Mouse (Mus musculus): ENCODE data around the gene Cyp3a44.
"Not testable (repeated sequence)": the region's sequence is repeated elsewhere in the genome, so short reads cannot be mapped to it uniquely, and the experiment has no call there.

Cyp3a44 gene

DNA sequence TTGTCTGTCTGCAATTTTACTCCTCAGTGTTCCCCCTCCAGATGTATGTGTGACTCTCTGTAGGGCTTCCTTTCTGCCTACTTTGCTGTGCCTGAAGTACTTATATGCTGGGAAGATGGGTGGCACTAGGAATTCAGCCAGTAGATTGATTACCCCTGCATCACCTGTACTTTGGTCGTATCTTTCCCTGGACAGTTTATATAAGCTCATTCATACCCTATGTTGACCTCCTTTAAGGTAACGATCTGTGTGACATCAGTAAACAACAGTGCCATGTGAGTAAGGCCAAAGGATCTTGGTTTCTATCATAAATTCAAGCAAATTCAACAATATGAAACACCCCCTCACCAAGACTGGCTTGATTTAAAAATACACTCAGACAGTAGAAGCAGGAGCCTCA, at the start of gene Cyp3a44:
Cyp3a44 (minus strand) TSS at position 79 of the 400 bp plus-strand sequence.
- DNase-seq (ENCODE audit: extremely low read depth, low read depth) = not testable (repeated sequence)

DNA sequence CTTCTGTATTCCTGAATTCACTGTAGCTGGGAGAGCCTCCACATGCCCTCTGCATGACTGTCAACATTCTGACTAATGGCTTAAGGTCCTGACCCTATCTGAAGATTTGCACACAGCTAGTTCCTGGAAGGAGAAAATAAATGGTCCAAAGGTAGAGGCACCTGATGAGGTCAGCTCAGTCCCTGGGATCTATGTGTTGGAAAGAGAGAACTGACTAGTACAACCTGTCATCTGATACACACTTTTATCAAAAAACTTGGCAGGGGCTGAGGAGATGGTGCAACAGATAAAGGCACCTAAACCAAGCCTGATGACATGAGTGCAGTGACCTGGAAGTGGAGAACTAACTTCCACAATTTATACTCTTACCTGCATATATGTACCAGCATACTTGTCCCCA, 5.4 kb downstream of the Cyp3a44 start:
- not testable (repeated sequence) for DNase-seq (ENCODE audit: extremely low read depth, low read depth)

DNA sequence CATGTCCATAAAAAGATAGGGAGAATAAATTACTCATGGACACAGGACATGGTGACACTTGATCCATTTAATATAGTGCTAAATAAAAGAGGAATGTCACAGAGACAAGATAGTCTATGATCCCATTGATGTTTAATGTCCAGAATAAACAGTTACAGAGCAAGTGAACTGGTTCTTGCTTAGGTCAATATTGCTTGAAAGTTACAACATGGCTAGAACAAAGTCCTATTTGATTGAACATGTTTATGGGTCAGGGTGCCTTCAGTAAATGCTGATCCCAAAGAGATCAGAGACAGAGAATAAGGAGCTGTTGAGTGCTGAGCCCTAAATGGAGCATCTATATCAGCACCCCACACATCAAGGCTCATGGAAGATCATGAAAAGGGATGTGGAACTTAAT, 12.4 kb downstream of the Cyp3a44 start:
- DNase-seq (ENCODE audit: extremely low read depth, low read depth) = not testable (repeated sequence)

DNA sequence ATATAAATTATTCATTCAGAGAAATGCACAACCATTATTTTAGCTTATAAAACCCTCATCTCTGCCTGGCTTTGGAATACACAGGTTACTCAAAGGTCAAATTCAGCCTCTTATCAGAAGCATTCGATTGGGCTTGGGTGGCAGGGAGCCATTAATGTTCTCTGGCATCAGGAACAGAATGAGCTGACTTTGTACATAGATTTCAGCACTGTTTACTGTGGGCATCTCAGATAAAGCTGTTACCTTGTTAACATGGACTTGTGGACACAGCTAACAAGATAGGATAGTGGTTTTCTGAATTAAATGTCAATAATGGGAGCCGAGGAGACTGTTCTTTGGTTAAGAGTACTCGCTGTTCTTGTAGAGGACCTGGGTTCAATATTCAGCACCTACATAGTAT, 68.2 kb downstream of the Cyp3a44 start:
- not testable (repeated sequence) for DNase-seq (ENCODE audit: extremely low read depth, low read depth)

Measured in MEL-GATA-1-ER (cell line).